Mouse (Mus musculus): ENCODE measurements at regions not wholly inside any gene's neighbourhood (a gene's known extent, or its start where the extent isn't known, plus 50 kb on each side); places are given as distances from the start of the nearest gene placed in this dataset.
A peak's percentile ranks its signal among the peaks of the same experiment; 100 is the strongest.

DNA sequence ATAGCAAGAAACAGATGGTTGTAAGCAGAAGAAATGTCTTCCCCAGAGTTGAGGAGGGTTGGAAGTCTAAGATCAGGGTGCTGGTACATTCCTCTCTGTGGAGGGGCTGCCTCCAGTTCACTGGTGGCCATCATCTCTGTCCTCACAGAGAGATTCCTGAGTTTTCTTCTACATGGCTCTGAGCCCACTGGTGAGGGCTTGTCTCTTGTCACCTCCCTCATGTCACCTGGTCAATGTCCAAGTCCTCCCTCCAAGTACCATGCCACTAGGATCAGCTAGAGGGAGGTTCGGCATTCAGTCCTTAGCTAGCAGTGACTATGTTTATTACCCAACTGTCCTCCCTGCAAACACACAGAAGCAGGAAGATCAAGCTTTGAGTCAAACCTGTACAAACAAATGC, 258.3 kb downstream of the Tgfb2 start:
- no peak for DNase-seq (ENCODE audit: extremely low spot score in 1 of 2, low spot score in 1 of 2)

DNA sequence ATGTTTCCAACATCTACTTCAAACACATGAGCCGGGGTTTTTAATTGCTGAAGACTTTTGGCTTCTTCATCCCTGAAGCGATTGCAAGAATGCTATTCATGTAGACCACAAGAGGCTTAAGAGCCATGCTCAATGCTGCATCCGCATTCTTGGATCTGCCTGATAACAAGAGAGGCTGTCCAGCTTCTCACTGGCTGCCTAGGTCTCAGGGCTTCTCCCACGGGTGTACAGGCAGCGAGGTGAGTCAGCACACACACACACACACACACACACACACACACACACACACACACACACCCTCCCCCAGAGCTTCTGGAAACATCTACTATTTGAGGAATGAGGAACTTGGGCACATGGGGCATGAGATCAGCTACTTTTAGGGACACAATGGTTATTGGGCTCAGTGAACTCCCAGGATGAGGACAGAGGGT, 261.1 kb downstream of the Tgfb2 start:
- DNase-seq (ENCODE audit: extremely low spot score in 1 of 2, low spot score in 1 of 2): no peak

DNA sequence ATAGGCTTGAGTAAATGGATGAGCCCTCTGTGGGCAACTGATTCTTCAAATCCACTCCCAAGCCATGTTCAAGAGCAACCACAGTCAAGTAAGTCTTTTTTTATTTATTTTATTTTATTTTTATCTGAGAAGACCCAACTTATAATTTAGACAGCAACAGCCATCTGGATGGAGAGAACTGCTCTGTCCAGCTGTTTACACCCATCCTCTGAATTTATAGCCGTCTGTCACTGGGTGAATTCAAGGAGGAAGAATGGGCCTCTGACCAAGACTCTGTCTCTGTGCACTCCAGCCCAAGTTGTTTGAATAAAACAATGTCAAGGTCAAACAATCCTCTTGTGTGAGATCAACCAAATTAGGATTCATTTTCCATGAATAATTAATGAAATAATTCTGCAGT, 263.6 kb downstream of the Tgfb2 start:
- DNase-seq (ENCODE audit: extremely low spot score in 1 of 2, low spot score in 1 of 2): no peak

DNA sequence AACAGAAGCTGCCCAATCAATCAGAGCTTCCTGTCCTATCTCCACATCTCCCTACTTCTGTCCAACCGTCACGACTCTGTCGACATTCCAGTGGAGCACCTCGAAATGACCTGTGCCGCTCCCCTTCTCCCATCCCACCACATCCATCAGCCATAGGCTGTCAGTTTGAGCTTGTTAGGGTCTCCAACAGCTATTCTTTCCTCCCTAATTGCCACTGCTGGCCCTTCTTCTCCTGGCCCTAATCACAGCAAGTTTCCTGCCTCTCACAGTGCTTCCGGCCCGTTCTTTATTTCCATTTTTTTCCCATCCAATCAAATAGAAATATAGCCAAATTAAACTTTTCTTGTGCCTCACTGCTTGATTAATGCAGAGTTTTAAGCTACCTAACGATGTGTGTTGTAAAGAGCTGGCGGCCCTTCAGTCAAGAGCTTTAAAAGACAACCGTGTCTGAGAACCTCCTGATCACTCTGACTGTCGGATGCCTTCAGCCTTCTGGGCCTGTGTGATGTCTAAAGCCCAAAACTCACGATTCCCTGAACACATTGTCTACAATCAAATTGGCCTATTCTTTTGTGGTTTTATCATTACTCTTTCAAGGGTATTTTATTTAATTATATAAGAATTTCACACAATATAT, 270.3 kb downstream of the Tgfb2 start:
- DNase-seq (ENCODE audit: extremely low spot score in 1 of 2, low spot score in 1 of 2): no peak

DNA sequence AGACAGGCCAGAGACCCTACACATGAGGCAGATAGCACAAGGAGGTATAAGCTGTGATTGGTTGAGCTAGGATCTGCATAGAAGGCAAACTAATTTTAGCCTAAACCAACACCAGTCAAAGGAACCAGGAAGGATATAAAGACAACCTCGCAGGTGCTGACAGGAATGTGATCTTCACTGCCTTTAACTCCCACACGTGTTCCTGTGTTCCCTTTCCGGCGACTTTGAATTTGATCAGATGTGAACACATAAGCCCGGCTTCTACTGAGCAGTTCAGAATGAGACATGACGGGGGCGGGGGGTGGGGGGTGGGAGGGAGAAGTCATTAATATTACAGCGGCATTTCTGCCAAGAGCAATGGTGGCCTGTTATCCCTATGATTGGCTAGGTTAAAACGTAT, 271.0 kb downstream of the Tgfb2 start:
- peak in 1 of 2 experiments; percentile 34 for DNase-seq (ENCODE audit: extremely low spot score in 1 of 2, low spot score in 1 of 2)

DNA sequence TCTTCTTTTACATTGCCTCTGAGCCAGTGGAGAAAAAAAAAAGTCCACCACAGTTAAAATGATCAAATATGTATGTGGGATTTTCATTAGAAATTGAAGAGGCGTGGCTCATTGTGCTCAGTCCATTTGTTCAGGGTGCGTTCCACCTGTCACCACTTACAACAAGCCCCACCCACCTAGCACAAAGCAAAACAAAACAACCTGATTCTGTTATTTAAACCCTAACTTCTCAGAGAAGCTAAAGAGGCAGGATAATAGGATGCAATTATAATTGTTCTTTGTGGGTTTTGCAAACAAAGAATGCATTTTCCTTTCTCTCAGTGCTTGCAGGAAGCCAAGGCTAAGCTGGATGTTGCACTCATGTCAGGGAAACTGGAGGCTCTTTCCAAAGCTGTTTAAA, 271.8 kb downstream of the Tgfb2 start:
- no peak for DNase-seq (ENCODE audit: extremely low spot score in 1 of 2, low spot score in 1 of 2)

DNA sequence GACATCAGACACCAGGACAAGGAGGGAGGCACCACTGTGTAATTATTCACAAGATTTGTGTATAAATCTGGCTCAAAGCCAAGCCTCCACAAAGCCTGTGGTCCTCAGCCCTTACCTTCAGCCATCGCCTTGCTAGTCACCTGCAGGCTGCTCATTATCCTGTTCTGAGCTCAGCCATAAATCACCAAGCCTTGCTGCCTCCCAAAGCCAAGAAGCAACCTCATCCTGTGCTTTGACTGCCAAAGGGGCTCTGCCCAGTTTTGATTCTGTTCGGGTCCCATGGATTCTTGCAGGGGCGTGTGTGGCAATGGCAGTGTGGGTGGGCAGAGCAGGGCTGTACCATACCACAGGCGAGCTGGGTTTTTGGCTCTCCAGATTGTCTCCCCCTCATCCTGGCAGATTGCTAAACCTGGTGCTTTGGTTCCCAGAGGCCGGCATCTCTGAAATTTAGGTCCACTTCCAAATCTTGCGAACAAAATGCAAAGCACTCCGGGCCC, 272.6 kb downstream of the Tgfb2 start:
- peak in 1 of 2 experiments; percentile 33 for DNase-seq (ENCODE audit: extremely low spot score in 1 of 2, low spot score in 1 of 2)

DNA sequence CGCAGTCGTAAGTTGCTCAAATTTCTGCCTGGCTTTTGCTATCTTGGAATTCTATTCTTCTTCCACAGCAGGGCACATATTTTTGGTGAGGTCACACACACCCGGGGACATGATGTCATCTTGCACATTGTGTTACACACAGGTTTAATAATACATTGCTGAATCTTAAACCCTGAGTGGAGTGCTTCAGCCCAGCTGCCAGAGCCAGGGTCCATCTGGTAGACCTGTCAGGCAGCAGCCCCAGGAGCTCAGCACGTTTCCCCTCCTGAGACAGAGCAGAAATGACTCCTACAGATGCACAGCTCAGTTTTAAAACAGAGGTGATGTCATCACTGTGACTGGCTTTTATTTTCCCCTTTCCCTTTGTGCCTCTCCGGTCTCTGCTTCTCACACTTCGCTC, 280.4 kb downstream of the Tgfb2 start:
- DNase-seq (ENCODE audit: extremely low spot score in 1 of 2, low spot score in 1 of 2): no peak

DNA sequence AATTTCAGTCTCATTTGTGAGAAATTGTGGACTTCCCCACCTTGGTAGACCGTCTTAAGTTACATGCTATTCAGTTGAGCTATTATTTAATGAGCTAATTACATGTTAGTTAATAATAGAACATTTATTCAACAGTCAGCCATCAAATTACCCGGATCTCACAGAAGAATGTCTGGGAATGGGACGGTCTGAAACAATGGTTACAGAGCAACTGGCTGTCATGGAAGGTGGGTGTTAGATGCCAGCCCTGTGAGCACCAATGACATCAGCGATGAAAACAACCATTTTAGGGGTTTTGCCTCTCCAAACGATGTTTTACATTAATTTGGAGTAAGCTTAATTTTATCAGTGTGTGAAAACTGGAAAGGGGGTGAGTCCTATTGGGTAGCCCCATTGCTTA, 281.7 kb downstream of the Tgfb2 start:
- DNase-seq (ENCODE audit: extremely low spot score in 1 of 2, low spot score in 1 of 2): no peak

DNA sequence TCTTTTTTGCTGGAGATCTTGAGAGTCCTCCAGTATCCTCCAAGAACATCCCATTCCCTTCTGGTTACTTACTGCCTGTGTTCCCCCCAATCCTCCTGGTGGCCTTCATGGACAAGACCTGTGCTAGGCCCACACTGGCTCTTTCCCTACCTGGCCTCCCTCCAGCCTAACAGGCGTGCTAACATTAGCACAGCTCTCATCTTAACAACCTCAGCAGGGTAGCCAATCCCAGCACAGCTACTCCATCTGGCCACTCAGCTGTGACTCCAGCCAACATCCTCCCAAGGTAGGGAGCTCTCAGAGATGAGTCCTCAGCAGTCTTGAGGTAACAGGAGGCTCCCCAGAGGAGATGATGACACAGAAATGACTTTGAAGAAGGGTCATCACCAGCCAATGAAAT, 288.7 kb downstream of the Tgfb2 start:
- no peak for DNase-seq (ENCODE audit: extremely low spot score in 1 of 2, low spot score in 1 of 2)

DNA sequence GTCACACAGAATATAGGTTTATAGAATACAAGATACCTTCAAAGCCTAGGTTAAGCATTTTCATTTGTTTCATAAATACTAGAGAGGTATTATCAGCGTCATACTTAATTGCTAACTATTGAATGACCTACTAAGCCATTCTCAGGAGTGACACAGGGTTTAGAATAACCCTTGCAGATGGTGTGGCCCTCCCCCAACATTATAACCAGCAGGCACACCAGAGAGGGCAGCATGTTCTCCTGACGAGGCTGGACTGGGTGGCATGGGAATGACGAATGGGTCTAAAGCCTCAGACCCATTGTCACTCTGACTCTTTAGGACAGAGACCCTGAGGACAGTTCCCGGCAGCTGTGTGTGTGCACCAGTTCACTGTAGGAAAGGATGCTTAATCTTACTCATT, 290.5 kb downstream of the Tgfb2 start:
- DNase-seq (ENCODE audit: extremely low spot score in 1 of 2, low spot score in 1 of 2): no peak

DNA sequence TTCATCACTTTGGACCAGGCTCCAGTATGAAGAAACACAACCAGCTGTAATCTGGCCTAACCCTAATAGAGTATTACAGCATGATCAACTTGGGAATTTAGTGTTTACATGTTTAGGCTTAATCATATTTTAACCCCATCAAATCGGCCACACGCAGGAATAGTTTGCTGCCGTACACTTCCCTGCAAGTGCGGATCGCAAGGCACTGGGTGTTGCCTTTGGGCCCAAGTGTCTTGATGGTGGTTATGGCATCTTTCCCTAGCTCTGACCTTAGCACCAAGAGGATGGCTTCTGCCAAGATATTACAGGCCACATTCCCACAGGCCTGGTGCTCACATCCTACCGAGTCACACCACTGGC, 291.9 kb downstream of the Tgfb2 start:
- DNase-seq (ENCODE audit: extremely low spot score in 1 of 2, low spot score in 1 of 2): no peak

DNA sequence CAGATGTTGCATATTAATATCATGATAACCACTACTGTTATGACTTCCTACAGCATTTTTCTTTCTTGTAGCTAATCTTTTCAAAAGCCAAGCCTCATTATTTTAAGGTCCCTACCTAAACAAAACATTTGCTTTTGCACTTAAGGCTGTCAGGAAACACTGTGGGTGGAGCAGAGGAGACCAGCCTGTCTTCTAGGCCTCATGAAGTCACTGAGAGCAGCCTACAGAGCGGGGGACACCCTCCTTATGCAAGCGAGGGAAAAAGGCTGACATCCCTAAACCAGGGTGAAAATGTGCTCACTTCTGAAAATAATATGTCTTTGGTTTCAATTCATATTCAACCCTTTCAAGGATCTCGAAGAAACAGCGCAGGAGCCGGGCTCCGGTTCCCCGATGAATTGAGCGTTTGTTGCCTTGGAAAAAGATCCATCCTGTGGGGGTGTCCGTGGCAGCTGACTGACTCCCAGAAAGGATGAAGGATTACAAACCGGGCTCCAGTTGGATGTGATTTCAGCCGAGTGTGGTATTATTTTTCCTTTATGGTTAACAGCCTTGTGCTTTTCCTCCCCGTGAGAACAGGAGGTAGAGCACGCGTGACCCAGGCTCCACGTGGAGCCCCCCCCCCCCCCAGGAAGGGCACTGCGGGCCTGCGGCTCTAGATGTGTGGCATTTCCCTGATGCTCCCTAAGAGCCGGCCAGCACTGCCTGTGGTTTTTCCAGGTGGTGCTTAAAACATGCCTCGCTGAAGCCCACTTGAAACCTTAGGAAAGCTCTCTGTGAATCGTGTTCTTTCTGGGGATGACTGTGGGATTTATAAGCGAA, 292.5 kb downstream of the Tgfb2 start:
- DNase-seq (ENCODE audit: extremely low spot score in 1 of 2, low spot score in 1 of 2): peak in 1 of 2 experiments; percentile 60

DNA sequence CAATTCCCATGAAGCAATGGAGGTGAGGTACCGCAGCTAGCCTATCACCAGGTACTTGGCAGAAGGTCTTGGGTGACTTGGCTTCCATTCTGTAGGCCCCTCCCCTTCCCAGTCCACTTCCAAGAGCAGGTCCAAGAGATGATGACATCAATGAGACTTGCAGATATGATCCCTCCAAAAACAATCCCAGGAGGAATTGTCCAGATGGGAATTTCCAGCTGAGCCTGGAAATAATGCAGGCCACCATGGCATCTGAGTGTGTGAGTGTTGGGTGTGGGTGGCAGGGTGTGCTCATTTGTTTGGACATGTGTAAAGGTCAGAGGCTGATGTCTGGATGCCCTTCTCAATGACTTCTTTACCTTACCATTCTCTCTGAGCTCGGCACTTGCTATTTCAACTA, 293.5 kb downstream of the Tgfb2 start:
- no peak for DNase-seq (ENCODE audit: extremely low spot score in 1 of 2, low spot score in 1 of 2)

DNA sequence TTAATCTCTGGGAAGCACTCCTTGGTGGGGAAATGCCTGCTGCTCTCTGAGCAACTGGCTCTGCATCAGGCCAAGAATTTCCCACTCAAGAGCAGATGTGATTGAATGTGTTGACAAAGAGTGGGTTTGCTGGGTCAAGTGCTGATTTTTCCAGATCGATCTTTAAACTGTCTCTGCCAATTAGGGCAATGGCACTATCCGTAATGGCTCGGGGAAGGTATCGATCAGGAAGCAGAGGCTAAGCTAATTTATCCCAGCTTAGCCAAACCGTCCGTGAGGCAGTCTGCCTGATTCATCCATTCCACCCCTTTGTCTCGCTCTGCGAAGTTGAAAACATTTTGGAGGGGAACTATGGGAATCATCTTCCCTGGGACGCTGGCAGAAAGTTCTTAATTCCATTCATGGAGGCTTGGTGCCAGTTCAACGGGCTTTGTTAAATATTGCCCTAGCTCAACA, 291.9 kb upstream of the Lyplal1 start:
- DNase-seq (ENCODE audit: extremely low spot score in 1 of 2, low spot score in 1 of 2): no peak

DNA sequence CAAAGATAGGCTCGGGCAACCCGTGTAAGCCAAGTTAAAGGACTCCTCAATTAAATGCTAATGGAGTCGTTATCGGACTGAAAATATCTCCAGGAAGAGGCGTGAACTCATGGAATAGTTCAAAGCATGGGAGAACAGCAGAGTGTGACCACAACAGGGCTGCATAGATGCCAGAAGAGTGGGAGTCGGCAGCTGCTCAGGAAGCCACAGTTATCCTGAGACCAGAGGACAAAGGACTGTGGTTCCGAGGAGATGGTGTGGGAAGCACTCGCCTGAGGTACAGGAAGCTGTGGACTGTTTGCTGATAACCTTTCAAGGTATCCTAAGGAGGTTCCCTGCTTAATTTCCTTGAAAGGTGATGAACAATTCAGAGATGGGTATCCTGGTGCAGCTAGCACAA, 290.5 kb upstream of the Lyplal1 start:
- no peak for DNase-seq (ENCODE audit: extremely low spot score in 1 of 2, low spot score in 1 of 2)

DNA sequence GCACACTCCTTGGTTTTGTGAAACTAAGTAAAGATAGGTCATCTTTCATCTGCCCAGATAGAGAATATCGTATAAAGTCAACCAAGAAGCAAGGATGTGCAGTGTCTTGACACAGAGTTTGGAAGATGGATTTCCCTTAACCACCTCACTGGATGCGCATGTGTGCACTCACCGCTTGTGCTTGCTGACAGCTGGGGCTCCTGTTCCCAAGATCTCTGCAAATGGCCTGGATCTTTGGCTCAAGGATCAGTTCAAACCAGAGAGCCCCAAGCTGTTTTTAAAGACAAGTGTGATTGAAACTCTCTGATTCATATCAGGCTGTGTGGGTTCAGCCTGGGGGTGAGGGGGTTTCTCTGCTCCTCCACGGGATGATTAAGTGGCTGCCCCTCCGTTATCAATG, 288.6 kb upstream of the Lyplal1 start:
- no peak for DNase-seq (ENCODE audit: extremely low spot score in 1 of 2, low spot score in 1 of 2)

DNA sequence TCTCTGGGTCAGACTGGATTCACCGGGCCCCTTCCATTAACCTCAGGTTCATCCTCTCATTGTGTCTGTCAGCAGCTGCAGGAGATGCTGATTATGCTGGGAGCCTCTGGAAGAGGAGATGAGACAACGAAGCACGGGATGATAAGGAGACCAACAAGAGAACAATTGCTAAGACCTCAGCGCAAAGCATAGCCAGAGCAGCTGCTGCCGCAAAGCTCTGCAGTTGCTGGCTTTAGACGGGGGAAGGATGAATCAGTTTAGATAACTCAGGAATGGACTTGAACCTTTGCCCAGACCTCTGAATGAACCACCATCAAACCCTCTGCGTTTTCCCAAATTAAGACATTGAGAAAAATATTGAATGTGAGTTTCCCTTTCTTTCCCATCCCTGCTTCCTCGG, 282.7 kb upstream of the Lyplal1 start:
- no peak for DNase-seq (ENCODE audit: extremely low spot score in 1 of 2, low spot score in 1 of 2)

DNA sequence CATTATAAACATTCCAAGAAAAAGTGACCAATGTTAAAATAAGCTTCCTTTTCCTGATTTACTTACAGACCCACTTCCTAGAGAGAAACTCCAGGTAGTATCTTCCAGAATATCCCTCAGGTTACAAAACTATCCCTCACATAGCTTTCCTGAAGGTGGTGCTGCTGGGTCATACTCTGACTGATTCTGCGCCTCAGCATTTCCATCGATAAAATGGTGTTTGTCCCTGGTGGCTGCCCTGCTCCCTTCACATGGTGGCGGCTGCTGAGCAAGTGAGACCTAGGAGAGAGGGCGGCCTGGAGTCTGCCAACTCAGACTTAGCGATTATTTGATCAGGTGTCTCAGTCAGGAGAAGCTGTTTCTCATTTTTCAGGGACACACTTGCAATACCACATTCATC, 275.9 kb upstream of the Lyplal1 start:
- DNase-seq (ENCODE audit: extremely low spot score in 1 of 2, low spot score in 1 of 2): peak; percentile 8 to 52

DNA sequence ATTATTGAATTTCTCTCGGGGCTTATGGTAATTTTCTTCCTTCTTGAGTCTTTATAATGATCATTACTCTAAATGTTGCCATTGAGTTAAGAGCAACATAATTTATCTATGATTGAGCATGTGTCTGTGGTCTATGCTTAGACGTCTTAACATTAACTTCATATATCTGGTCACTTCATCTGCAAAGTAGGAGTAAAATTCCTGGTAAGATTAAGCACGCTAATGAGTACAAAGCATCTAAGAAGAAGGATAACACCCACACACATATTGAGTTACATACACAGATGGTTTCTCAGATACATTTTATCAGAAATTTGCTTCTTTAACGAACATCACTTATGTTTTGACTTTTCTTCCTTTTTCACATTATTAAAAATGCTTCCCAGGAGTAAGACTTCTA, 267.3 kb upstream of the Lyplal1 start:
- no peak for DNase-seq (ENCODE audit: extremely low spot score in 1 of 2, low spot score in 1 of 2)

DNA sequence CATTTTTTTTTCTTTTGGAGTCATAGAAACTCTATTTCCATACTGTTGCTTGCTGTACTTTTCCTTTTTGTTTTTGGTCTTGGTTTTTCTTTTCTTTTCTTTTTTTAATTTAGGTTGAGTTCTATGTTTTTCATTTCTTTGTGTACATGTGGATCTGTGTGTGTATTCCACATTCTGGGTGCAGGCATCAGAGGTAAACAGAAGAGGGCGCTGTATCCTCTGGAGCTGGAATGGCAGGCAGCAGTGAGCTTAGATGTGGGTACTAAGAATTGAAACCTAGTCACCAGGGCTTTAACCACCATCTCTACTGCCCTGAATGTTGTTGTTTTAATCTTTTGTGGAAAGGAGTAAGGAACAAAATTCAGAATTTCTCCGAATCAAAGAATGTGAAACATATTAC, 266.3 kb upstream of the Lyplal1 start:
- DNase-seq (ENCODE audit: extremely low spot score in 1 of 2, low spot score in 1 of 2): no peak

DNA sequence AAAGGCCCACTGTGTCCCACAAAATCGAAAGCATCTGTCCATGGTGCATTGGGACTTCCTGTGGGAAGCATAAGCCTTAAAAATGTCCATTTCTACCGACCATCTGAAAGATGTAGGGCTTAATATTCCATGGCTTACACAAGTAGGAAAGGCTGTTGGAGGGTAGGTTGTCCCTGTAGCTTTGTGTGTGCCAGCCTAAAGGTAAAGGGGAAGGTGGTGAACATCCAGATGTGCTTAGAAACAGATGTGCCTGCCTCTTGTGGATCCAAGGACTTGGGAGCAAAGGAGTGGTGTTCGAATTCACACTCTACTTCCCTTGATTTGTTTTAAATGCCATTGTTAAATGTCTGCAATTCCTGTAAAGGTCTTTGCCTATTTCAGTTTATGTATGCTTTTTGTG, 265.9 kb upstream of the Lyplal1 start:
- no peak for DNase-seq (ENCODE audit: extremely low spot score in 1 of 2, low spot score in 1 of 2)

Measured in frontal cortex, adult 2 months (tissue).